Mouse (Mus musculus): ENCODE results near the gene Gpcpd1. TPM values are rescaled to one million over a fixed set of nuclear protein-coding genes. Genes with fewer than 3 reads are reported as not detected.

Gene Gpcpd1
- 100 to 1,000 TPM in 23 of 26 experiments, 10 to 100 TPM in 3; 31.2 to 298 (median 216) TPM for total RNA-seq (2018; cell fraction: chromatin; rRNA removed)
- total RNA-seq (2018; cell fraction: cytosol; rRNA removed): 10 to 100 TPM; 34.0 to 61.6 (median 45.3) TPM
- total RNA-seq (2018; cell fraction: nucleus; rRNA removed): 100 to 1,000 TPM in 18 of 26 experiments, 10 to 100 TPM in 8; 32.5 to 240 (median 113) TPM
- 32.8 to 48.7 TPM (median 39.6 TPM) in 3 replicates for polyA plus RNA-seq (2018)

DNA sequence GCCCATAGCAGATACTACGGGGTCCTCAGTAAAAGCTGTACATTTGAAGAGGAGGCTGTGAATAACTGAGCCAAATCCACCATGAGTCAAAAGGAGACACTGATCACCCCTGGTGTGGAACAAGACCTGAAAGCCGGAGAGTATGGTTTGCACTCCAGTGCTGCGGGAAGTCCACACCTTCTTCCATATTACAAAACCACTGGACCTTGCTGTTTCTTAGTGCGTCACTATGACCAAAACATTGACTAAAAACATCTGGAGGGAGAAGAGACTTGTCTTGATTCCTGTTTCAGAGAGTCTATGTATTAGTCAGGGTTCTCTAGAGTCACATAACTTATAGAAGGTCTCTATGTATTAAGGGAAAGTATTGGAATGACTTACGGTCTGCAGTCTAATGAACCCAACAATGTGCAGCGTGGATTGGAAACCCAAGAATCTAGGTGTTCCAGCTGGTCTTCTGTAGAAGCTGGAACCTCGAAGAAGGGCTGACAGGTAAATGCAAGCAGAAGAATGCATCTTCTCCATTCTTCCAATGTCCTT lies at the start of gene Gpcpd1:
TSS of gene Gpcpd1 (minus strand) at position 490 of the 540 bp plus-strand sequence.
- 94% methylated on average over 7 of the region's 7 CpGs for WGBS (ENCODE audit: missing documents)
- Histone ChIP-seq H3K79me2 (ENCODE audit: inconsistent target) (no peaks in the 10 kb centered on the region), H3K36me3 (ENCODE audit: inconsistent target) (no peaks in the 10 kb centered on the region), H3K4me3 (ENCODE audit: inconsistent target) (no peak within 1 kb of the TSS), H3K27ac (no peak within 1 kb of the TSS)

DNA sequence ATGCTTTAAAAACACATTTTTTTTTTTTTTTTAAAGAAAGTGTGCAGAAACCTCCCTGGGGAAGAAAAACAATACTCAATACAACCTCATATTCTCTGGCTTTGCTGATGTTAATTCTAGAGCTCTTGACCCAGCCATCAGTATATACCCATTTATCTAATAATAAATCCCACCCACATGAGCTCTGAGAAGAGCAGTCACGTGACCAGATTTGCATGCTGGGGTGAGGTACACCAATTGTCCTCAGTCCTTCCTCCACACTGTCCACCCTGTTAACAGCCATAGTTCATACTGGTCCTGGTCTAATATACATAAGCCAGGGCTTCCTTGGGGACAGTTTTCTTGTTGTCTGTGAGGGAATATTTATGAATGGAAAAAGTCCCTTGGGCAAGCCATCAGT lies 49.0 kb upstream of the Gpcpd1 start:
- WGBS (ENCODE audit: missing documents): 90% methylated on average over 1 of the region's 1 CpGs

DNA sequence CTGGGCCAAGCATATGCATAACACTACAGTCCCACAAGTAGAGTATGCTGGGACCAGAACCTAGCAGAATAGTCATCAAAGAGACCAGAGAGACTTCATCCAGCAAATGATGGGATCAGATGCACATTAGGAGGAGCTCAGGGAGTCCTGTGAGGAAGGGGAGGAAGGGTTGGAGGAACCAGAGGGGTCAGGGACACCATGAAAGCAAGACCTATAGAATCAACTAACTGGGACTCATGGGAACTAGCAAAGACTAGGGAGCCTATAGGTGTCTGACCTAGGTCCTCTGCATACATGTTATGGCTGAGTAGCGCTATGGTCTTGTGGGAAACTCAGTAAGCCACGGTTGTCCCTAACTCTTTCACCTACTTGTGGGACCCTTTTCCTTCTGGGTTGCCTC lies 41.1 kb upstream of the Gpcpd1 start:
- 92% methylated on average over 2 of the region's 2 CpGs for WGBS (ENCODE audit: missing documents)
- Histone ChIP-seq H3K79me2 (ENCODE audit: inconsistent target) (no peaks in the 10 kb centered on the region), H3K36me3 (ENCODE audit: inconsistent target) (no peaks in the 10 kb centered on the region), H3K4me3 (ENCODE audit: inconsistent target) (no peak overlapping the region), H3K27ac (no peak overlapping the region)

More for the DNA sequence above, 49.0 kb upstream of the Gpcpd1 start:
- H3K4me3 ChIP-seq (ENCODE audit: inconsistent target): no peak overlapping the region
- no peak overlapping the region for H3K27ac ChIP-seq
- H3K36me3 ChIP-seq (ENCODE audit: inconsistent target): no peaks in the 10 kb centered on the region
- H3K79me2 ChIP-seq (ENCODE audit: inconsistent target): no peaks in the 10 kb centered on the region

DNA sequence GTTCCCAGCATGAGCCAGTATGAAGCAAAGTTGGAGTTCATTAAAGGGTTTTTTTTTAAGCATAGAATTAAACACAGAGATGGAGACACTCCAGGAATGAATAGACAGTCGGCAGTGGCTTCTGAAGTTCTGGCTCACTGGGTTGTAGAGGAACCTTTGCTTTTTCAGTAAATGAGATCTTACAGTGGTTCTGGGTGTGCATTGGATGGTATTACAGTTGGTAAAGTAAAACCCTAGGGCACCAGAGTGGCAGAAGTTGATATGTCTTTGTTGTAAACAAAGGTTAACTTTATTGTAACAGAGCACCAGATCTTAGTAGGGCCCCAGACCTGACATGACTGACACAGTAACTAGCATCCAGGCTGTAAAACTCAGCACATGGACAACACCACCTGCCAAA lies 35.6 kb upstream of the Gpcpd1 start:
- no peak overlapping the region for H3K4me3 ChIP-seq (ENCODE audit: inconsistent target)
- WGBS (ENCODE audit: missing documents): 100% methylated on average over 1 of the region's 1 CpGs
- H3K36me3 ChIP-seq (ENCODE audit: inconsistent target): no peaks in the 10 kb centered on the region
- H3K79me2 ChIP-seq (ENCODE audit: inconsistent target): no peaks in the 10 kb centered on the region
- H3K27ac ChIP-seq: no peak overlapping the region

DNA sequence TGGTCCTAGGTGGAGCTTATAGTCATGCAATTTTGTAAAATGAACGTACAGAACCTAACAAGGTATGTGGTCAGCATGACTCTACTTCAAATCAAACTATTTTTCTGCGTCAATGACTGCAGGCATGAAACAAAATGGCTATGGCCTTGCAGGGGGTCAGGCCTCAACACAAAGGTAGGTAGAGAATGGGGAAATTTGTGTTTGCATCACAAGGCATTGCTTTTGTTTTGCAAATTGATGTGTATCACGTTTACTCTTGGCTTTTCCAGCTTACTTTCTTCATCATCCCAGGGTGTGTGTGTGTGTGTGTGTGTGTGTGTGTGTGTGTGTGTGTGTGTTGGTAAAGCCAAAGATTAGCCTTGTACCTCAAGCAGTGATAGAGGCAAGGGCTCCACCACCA lies 30.2 kb upstream of the Gpcpd1 start:
- Histone ChIP-seq H3K36me3 (ENCODE audit: inconsistent target) (no peaks in the 10 kb centered on the region), H3K27ac (no peak overlapping the region), H3K4me3 (ENCODE audit: inconsistent target) (no peak overlapping the region), H3K79me2 (ENCODE audit: inconsistent target) (no peaks in the 10 kb centered on the region)
- 92% methylated on average over 3 of the region's 3 CpGs for WGBS (ENCODE audit: missing documents)

DNA sequence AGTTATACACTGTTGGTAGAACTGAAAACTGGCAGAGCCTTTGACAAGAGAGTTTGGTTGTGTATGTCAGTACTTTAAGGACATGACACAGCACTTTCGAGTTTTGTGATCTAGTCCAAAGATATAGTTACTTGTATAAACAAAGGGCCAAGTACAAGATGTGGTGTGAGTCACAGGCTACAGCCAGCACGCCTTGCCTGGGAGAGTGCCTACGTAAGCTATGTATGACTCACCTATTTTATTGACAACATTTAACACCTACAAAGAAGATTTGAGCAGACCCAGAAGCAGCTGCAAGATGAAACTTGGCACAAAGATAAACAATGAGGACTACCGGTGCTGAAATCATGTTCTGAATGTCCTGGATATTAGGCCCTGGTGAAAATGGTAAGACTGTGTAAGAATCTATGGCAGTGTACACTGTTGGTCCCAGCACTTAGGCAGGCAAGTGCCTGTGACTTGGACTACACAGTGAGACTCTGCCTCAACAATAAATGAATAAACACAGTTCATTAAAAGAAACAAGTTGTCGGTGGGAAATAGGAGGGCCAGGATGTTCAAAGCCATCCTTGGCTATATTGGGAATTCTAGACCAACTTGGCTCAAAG lies 26.2 kb upstream of the Gpcpd1 start:
- Histone ChIP-seq H3K36me3 (ENCODE audit: inconsistent target) (no peaks in the 10 kb centered on the region), H3K27ac (no peak overlapping the region), H3K4me3 (ENCODE audit: inconsistent target) (no peak overlapping the region), H3K79me2 (ENCODE audit: inconsistent target) (no peaks in the 10 kb centered on the region)
- WGBS (ENCODE audit: missing documents): 58% methylated on average over 5 of the region's 5 CpGs

DNA sequence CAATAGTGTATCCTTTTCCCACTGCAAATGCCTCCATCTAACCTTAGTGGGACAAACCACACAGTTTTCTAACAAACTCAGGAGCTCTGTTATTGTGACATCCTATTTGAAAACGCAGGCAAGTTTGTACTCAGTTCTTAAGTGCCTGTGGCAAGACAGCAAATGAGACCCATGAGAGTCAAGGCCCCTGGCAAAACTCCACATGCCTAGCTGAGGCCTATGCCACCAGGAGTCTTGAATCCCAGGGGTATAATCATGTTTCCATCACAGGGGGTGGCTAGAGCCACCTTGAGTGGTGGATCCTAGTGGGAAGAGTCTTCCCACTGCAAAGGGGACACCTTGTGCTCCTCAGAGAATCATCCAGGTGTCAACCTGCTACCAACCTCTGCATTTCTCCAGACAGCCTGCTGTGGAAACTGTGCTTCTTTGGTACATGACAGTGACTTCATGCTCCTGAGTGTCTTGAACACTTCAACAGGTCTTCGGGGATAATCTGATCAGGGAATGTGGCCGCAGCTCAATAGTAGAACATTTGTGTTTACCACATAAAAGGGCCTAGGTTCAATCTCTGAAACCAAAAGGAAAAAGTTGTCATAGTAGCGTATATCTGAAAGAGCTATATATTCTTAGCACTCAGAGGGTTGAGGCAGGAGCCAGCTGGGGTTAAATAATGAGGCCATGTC lies 24.2 kb upstream of the Gpcpd1 start:
- Histone ChIP-seq H3K4me3 (ENCODE audit: inconsistent target) (no peak overlapping the region), H3K79me2 (ENCODE audit: inconsistent target) (no peaks in the 10 kb centered on the region), H3K27ac (no peak overlapping the region), H3K36me3 (ENCODE audit: inconsistent target) (no peaks in the 10 kb centered on the region)
- WGBS (ENCODE audit: missing documents): 98% methylated on average over 4 of the region's 4 CpGs

DNA sequence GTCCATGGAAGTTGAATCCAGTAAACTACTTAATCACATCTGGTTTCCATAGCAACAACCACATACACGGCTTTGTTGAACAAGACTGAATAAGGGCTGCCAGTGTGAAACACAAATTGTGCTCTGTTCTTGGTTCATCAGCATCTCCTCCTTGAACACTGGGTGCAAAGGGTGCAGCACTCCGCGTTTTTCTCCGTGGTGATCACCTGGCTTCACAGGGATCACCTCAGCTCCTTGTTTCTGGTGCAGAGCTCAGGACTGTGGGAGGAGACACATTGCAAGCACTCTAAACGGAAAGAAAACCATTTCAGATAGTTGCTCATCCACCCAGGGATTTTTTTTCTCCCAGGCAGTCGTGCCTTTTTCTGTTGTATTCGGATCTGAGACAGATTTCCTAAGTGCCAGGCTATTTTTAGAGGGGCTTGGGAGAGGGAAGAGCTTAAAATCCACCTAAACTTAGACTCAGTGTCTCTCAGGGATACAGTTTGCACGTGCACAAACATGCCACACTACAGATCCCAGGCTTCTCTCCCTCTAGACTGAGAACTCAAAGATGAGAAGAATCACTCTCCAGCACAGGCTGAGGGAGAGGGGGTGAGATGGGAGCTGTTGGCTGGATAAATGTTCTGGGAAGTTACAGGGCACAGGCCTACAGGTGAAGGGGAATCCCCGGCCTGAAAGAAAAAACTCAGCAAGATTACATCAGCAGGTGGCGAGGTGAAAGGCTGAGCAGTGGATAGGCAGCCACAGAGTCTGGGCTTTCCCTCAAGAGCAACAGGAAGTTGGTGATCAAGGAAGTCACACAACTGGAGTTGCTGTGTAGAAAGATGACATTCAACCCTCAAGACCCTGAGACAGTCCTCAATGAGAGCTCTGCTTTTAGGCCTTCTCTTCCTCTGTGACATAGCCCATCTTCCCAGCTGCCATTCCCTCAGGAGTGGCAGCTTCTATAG lies 19.9 kb upstream of the Gpcpd1 start:
- 70% methylated on average over 9 of the region's 10 CpGs for WGBS (ENCODE audit: missing documents)
- H3K27ac ChIP-seq: no peak overlapping the region
- H3K36me3 ChIP-seq (ENCODE audit: inconsistent target): no peaks in the 10 kb centered on the region
- no peak overlapping the region for H3K4me3 ChIP-seq (ENCODE audit: inconsistent target)
- H3K79me2 ChIP-seq (ENCODE audit: inconsistent target): no peaks in the 10 kb centered on the region

DNA sequence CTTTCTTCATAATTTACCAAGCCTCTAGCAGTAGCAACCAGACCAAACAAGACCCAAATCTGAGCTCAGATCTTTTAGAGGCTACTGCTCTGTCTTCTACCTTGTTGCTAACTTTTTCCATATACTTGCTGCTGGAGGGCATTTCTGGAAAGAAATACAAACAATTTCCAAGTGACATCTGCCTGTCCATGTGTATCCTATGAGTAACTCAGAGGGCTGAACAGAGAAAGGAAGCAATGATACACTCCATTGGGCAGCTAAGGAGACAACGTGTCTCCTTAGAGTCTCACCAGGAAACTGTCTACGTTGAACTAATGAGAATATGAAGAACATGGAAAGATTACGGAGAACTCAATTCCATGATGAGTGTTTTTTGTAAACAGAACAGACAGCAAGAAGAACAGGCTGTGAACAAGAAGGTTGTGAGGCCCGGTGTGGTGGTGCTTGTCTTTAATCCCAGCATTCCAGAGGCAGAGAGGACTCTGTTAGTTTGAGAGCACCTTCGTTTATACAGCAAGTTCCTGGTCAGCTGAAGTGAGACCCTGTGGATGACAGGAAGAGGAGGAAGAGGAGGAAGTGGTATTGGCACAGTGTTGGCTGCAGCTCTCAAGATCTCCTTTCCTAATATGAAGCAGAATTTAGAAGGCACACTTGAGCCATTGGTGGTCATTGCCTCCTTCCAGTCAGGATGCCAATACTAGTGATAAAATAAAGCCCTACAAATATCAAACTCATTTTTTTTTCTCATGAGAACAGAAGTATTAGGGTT lies 18.4 kb upstream of the Gpcpd1 start:
- Histone ChIP-seq H3K4me3 (ENCODE audit: inconsistent target) (no peak overlapping the region), H3K36me3 (ENCODE audit: inconsistent target) (no peaks in the 10 kb centered on the region), H3K79me2 (ENCODE audit: inconsistent target) (no peaks in the 10 kb centered on the region), H3K27ac (no peak overlapping the region; the same call in 1 of the 2 replicates)
- WGBS (ENCODE audit: missing documents): 75% methylated on average over 5 of the region's 5 CpGs

DNA sequence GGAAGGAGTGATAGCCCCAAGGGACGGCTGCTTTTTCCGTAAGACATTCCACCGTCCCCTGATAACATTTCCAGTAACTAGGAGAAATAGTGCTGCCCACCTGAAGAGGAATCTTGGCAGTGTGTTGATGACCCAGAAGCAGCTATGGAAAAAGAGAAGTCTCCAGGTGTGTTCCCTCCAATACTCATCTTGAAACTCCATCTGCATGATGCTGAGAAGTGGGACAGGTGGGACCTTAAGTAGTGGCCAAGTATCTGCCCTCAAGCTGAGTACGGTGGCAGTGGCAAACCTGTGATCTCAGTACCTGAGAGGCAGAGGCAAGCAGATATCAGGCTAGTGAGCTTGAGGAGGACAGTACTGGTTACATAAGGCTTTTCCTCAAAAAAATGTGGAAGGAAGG lies 17.4 kb upstream of the Gpcpd1 start:
- WGBS (ENCODE audit: missing documents): 86% methylated on average over 4 of the region's 4 CpGs
- Histone ChIP-seq H3K27ac (no peak overlapping the region), H3K79me2 (ENCODE audit: inconsistent target) (no peaks in the 10 kb centered on the region), H3K4me3 (ENCODE audit: inconsistent target) (no peak overlapping the region), H3K36me3 (ENCODE audit: inconsistent target) (no peaks in the 10 kb centered on the region)

DNA sequence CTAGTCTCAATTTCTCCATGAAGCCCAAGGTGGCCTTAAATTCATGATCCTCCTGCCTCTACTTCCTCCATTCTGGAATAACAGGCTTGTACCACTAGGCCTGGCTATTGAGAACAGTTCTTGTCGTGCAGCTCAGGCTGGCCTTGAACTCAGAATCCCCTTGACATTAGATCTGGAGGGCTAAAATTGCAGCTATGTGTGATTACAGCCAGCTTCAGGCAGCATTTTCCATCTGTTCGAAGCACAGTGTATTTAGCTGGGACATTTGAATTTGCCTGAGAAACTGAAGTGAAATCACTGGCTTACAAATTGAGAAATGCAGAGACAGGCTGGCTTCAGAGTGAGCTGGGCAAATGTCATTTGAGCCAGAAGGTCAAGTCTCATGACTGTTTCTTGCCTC lies 16.2 kb upstream of the Gpcpd1 start:
- H3K79me2 ChIP-seq (ENCODE audit: inconsistent target): no peaks in the 10 kb centered on the region
- H3K36me3 ChIP-seq (ENCODE audit: inconsistent target): no peaks in the 10 kb centered on the region
- H3K4me3 ChIP-seq (ENCODE audit: inconsistent target): no peak overlapping the region
- peak overlapping the region; percentile 19; the same call in 1 of the 2 replicates for H3K27ac ChIP-seq
- 89% methylated on average over 2 of the region's 2 CpGs for WGBS (ENCODE audit: missing documents)

DNA sequence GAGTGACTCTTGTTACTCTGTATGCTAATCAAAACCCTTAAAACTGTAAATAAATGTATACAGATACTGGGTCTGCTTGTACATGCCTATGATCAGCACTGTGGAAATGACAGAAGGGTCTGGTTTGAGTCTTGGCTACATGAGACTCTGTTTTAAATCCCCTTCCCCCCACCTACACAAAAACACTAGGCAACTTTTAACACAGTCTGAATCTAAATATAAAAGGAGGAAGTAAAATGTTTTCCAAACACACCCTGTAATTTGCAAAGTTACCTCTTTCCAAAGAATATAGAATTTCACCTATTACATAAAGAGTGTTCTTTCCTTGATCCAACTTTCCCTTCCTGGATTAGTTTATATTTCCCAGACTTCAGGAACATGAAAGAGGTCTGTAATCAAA lies 14.2 kb upstream of the Gpcpd1 start:
- H3K27ac ChIP-seq: peak overlapping the region; percentile 87
- H3K4me3 ChIP-seq (ENCODE audit: inconsistent target): no peak overlapping the region
- no peaks in the 10 kb centered on the region for H3K79me2 ChIP-seq (ENCODE audit: inconsistent target)
- H3K36me3 ChIP-seq (ENCODE audit: inconsistent target): no peaks in the 10 kb centered on the region

DNA sequence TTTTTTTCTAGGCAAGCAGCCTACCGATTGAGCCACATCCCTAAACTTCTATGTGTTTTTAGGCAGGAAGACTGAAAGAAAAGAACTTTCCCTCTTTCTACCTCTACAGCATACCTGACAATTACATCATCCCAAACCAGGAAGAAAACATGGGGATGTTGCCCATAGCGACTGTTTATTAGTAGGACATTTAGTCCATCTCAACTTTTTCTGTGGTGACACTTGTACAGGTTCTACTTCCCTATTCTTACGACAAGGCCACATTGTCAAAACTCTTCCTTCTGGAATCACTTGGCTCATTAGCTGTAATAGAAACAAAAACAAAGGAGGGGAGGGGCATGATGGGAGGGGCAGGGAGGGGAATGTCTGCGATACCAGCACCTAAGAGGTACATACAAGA lies 12.6 kb upstream of the Gpcpd1 start:
- WGBS (ENCODE audit: missing documents): 43% methylated on average over 3 of the region's 4 CpGs
- Histone ChIP-seq H3K36me3 (ENCODE audit: inconsistent target) (no peaks in the 10 kb centered on the region), H3K79me2 (ENCODE audit: inconsistent target) (no peaks in the 10 kb centered on the region), H3K4me3 (ENCODE audit: inconsistent target) (no peak overlapping the region), H3K27ac (peak overlapping the region; percentile 87; the same call in 1 of the 2 replicates)

DNA sequence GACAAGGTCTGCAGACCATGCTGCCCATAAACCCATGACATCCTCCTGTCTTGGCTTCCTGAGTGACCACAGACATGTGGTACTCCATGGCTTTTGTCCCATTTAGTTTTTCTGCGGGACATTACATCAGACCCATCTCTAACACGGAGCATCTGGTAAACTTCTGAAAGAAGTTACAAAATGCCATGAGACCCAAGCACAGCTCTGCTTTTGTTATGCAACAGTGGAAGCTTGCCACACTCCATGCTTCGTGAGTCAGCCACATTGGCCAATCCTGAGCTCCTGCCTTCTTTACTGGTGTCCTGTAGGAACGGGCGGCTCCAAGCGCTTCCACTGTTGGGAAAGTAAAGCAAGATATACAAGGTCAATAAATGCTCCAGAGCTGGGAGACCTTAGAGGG lies 11.6 kb upstream of the Gpcpd1 start:
- H3K4me3 ChIP-seq (ENCODE audit: inconsistent target): no peak overlapping the region
- 11% methylated on average over 6 of the region's 6 CpGs for WGBS (ENCODE audit: missing documents)
- H3K36me3 ChIP-seq (ENCODE audit: inconsistent target): no peaks in the 10 kb centered on the region
- peak overlapping the region; percentile 87 for H3K27ac ChIP-seq
- no peaks in the 10 kb centered on the region for H3K79me2 ChIP-seq (ENCODE audit: inconsistent target)
